Mouse (Mus musculus) ES-Bruce4 (cell line): ENCODE measurements around the gene Rptor. TPM values are rescaled to one million over a fixed set of nuclear protein-coding genes. Genes with fewer than 3 reads are reported as not detected.
"Not testable (repeated sequence)": the region's sequence is repeated elsewhere in the genome, so short reads cannot be mapped to it uniquely, and the experiment has no call there.

Experiments
- H3K27ac ChIP-seq: 2 replicates; pipeline ENCODE4 v1.5.1; 2012; ENCODE audit warnings: low read length, inconsistent platforms; ENCODE audit not compliant: insufficient read depth
- H3K27me3 ChIP-seq: 2 replicates; pipeline ENCODE4 v1.6.1; 2012; ENCODE audit warnings: mild to moderate bottlenecking, low read length, inconsistent platforms; ENCODE audit not compliant: control insufficient read depth, poor library complexity, insufficient read depth, severe bottlenecking
- H3K36me3 ChIP-seq: 2 replicates; pipeline ENCODE4 v1.6.1; 2012; ENCODE audit warnings: inconsistent platforms, mild to moderate bottlenecking, low read length, moderate library complexity; ENCODE audit not compliant: control insufficient read depth, poor library complexity, insufficient read depth, severe bottlenecking
- H3K4me1 ChIP-seq: one replicate; pipeline ENCODE4 v1.8.1; 2011; ENCODE audit warnings: low read length; ENCODE audit not compliant: control insufficient read depth, insufficient read depth
- H3K4me3 ChIP-seq: 2 replicates; pipeline ENCODE4 v1.5.1; 2011; ENCODE audit warnings: low read depth, mild to moderate bottlenecking, low read length
- H3K9ac ChIP-seq: 2 replicates; pipeline ENCODE4 v1.6.1; 2012; ENCODE audit warnings: low read depth, mild to moderate bottlenecking, inconsistent platforms; ENCODE audit not compliant: poor library complexity, severe bottlenecking
- H3K9me3 ChIP-seq: replicated peaks from 2 replicates; pipeline ENCODE4 v1.6.1; 2012; ENCODE audit warnings: mild to moderate bottlenecking, low read length, inconsistent platforms; ENCODE audit not compliant: control insufficient read depth, poor library complexity, insufficient read depth, severe bottlenecking
- CTCF ChIP-seq: IDR thresholded peaks from one replicate; pipeline ENCODE4 v1.8.1; 2011; ENCODE audit warnings: low read depth, low read length
- EP300 ChIP-seq: IDR thresholded peaks from 2 replicates; pipeline ENCODE4 v1.6.1; 2011; ENCODE audit warnings: low read depth, low read length; ENCODE audit not compliant: insufficient read depth
- POLR2A ChIP-seq: IDR thresholded peaks from one replicate; pipeline ENCODE4 v1.8.1; 2011; ENCODE audit warnings: low read length; ENCODE audit not compliant: insufficient read depth
- polyA plus RNA-seq: library from polyadenylated mRNA; stranded (reverse); fragments of >200 nt; gene quantifications from 2 replicates; pipeline ENCODE4 v1.2.4, GENCODE M21; 2011; ENCODE audit warnings: low read depth; ENCODE audit not compliant: missing spikeins, insufficient read depth, insufficient read length

Gene Rptor
- polyA plus RNA-seq, 1 experiment = 41.5 TPM

DNA sequence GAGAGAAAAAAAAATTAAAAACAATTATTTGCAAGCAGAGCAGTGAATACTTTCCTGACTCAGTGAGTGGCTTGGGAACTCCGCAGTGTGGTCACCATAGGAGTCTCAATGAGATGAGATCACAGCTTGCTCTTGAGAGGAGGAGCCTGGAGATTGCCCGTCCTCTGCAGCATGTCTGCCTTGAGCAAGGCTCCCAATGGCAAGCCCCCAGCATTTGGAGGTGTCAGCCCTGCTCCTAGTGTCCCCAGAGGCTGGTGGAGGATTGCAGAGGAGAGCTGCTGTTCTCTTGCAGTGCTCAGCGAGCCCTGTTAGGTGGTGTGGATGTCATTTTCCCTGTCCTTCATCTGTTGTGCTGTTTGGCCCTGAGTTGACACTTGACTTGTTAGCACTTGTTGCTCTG is 56.6 kb downstream of the Rptor start:
- Histone ChIP-seq H3K4me1 (peaks cover 3% of the 10 kb centered on the region), H3K9me3 (no peaks in the 10 kb centered on the region), H3K4me3 (no peak overlapping the region), H3K36me3 (no peaks in the 10 kb centered on the region), H3K27me3 (no peaks in the 10 kb centered on the region), H3K9ac (no peak overlapping the region), H3K27ac (no peak overlapping the region)
- TF ChIP-seq EP300 = no peak
- TF ChIP-seq CTCF = no peak
- TF ChIP-seq POLR2A = no peak

DNA sequence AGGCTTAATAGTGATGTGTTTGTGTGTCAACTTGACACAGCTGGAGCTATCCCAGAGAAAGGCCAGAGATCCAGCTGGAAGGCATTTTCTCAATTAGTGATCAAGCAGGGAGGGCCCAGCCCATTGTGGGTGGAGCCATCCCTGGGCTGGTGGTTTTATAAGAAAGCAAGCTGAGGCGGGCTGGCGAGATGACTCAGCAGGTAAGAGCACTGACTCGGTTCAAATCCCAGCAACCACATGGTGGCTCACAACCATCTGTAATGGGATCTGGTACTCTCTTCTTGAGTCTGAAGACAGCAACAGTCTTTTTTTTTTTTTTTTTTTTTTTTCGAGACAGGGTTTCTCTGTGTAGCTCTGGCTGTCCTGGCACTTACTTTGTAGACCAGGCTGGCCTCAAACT is 58.8 kb downstream of the Rptor start:
- not testable (repeated sequence) for H3K4me1 ChIP-seq, H3K9ac ChIP-seq, H3K36me3 ChIP-seq, H3K9me3 ChIP-seq, H3K4me3 ChIP-seq, H3K27me3 ChIP-seq
- peak overlapping the region; percentile 68 for H3K27ac ChIP-seq
- TF ChIP-seq EP300 = peak; percentile 9; the same call in 1 of the 2 replicates

GRCm38 (mm10) chr11:119663876-119664275 is 61.2 kb downstream of the Rptor start:
- Histone ChIP-seq H3K9ac (no peak overlapping the region), H3K9me3 (no peaks in the 10 kb centered on the region), H3K27me3 (no peaks in the 10 kb centered on the region), H3K4me3 (no peak overlapping the region), H3K4me1 (peaks cover 3% of the 10 kb centered on the region), H3K36me3 (no peaks in the 10 kb centered on the region), H3K27ac (no peak overlapping the region)
- TF ChIP-seq EP300 (no peak), CTCF (no peak), POLR2A (no peak)

- Histone ChIP-seq H3K27me3 (no peaks in the 10 kb centered on the region), H3K9ac (no peak overlapping the region), H3K4me1 (peaks cover 3% of the 10 kb centered on the region), H3K4me3 (no peak overlapping the region), H3K9me3 (no peaks in the 10 kb centered on the region), H3K36me3 (no peaks in the 10 kb centered on the region), H3K27ac (no peak overlapping the region)
- TF ChIP-seq POLR2A (no peak), CTCF (no peak), EP300 (no peak)
Observed at GRCm38 (mm10) chr11:119664678-119665307, 62.1 kb downstream of the Rptor start.

GRCm38 (mm10) chr11:119665308-119665702 is 62.6 kb downstream of the Rptor start:
- Histone ChIP-seq H3K27ac (no peak overlapping the region), H3K9ac (no peak overlapping the region), H3K36me3 (no peaks in the 10 kb centered on the region), H3K27me3 (no peaks in the 10 kb centered on the region), H3K9me3 (no peaks in the 10 kb centered on the region), H3K4me1 (peaks cover 5% of the 10 kb centered on the region), H3K4me3 (no peak overlapping the region)
- TF ChIP-seq CTCF = no peak
- no peak for TF ChIP-seq EP300
- no peak for TF ChIP-seq POLR2A

DNA sequence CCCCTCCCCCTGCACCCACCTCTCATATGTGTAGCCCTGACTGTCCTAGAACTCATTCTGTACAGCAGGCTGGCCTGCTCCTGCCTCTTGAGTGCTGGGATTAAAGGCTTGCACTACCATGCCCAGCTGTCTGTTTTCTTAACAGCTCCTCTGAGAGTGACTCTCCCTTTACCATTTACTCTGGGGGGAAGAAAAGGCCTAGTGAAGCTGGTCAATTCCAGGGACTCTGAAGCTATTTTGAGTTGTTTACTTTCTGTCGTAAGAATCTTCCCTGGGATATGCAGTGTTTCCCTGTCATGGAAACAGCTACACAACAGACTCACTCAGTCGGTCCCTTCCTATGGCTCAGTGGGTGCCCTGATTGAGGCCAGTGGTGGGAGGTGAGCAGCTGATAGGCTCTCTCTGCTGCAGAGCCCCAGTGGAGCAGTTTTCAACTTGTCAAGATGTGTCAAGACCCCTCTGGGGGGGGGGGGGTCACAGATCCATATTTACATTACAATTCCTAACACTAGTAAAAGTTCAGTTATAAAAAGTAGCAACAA is 63.9 kb downstream of the Rptor start:
- Histone ChIP-seq H3K4me3 (no peak overlapping the region), H3K9ac (no peak overlapping the region), H3K4me1 (peaks cover 2% of the 10 kb centered on the region), H3K27ac (no peak overlapping the region), H3K27me3 (no peaks in the 10 kb centered on the region), H3K9me3 (no peaks in the 10 kb centered on the region), H3K36me3 (no peaks in the 10 kb centered on the region)
- no peak for TF ChIP-seq CTCF
